Mouse (Mus musculus) kidney, postnatal 36 days (tissue): ENCODE data around the gene Podxl2.
A peak's percentile ranks its signal among the peaks of the same experiment; 100 is the strongest.

Experiments used
- DNase-seq, 2 experiments: peaks; one replicate each; pipeline ENCODE4 v3.0.0; 2021 to 2022; ENCODE audit warnings: mixed read lengths in 2 of 2

Podxl2 gene

GRCm38 (mm10) chr6:88886417-88886967 is 11.6 kb upstream of the Podxl2 start:
- DNase-seq, result no peak

GRCm38 (mm10) chr6:88885644-88886416 is 11.0 kb upstream of the Podxl2 start:
- DNase-seq, result no peak

GRCm38 (mm10) chr6:88884690-88885089 is 9.8 kb upstream of the Podxl2 start:
- no peak for DNase-seq

DNA sequence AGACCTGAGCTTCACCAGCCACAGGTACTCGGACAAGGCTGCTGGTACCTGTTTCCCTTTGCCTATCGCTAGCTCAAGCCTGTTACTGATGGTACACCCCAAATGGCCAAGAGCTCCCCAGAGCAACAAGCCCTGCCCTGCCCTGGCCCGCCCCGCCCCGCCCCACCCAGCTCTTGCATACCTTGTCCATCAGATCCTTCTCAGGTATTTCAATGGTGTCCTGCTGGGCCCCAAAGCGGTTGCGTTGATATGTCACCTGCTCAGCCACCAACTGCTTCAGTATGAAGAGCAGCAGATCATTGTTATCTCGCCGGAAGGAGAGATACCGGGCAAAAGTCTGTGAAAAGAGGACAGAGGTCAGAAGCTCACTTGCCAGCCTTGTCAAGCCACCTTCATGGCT is 9.4 kb upstream of the Podxl2 start:
- no peak for DNase-seq

DNA sequence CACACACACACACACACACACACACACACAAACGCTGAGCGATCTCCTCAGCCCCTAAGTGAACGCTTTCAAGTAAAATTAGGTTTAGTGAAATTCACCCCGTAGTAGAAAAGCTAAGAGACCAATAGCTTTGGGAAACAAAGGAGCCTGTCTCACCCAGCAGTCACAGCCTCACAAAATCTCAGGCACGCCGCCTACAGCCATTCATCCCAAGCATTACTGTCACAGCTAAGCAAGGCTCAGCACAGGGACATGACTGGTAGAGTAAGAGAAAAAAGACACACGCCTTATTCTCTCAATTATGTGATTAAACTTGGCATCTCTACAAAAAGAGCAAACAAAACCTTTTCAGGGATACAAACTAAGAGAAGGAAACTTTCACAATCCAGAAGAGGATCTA is 6.5 kb upstream of the Podxl2 start:
- DNase-seq, result no peak

DNA sequence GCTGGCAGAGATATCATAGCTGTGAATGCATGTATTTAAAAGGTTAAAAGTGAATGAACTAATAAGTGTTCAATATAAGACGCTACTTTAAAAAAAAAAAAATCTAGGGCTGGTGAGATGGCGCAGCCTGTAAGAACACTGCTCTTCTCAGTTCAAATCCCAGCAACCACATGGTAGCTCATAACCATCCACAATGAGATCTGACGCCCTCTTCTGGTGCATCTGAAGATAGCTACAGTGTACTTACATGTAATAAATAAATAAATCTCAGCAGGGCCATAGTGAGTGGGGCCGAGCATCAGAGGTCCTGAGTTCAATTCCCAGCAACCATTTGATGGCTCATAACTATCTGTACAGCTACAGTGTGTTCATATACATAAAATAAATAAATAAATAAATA is 4.6 kb upstream of the Podxl2 start:
- DNase-seq, result no peak

DNA sequence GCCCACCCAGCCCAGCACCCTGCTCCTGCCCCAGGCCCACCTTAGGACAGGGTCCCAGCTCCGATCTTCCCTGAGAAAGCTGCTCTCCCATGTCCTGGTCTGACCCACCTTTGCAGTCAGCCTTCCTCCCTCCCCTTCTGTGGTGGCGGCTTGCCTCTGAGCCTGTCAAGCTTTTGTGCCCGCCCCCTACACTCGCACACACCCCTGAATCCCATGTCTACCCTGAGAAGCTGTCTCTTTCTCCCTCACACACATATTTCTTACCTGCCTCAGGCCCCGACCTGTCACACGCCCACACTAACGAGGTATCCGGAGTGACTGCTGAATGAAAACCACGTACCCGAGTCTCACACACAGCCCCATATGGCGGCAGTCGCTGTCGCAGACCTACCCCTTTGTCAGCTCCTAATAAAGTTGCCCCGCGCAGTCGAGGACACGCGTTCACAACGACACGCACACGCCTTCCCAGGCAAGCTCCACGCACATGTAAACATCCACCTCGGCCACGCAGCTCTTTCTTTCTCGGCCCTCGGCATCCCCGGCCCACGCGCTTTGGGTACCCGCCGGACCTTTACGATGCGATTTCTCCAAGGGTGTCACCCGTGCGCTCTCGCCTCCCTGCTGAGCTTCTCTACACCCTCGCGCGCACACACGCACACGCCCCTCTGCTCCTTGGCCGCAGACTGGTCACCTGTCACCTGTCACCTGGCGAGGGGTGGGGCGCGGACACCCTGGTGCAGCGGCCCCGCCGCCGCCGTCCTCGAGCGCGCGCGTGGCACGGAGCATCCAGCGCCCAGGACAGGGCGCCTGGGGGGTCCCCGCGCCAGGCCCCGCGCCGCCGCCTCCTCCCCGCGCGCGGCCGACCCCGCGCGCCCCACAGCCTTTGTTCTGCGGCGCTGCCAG is 628 bp downstream of the Podxl2 start:
- peak in 1 of 2 experiments; percentile 27 for DNase-seq

DNA sequence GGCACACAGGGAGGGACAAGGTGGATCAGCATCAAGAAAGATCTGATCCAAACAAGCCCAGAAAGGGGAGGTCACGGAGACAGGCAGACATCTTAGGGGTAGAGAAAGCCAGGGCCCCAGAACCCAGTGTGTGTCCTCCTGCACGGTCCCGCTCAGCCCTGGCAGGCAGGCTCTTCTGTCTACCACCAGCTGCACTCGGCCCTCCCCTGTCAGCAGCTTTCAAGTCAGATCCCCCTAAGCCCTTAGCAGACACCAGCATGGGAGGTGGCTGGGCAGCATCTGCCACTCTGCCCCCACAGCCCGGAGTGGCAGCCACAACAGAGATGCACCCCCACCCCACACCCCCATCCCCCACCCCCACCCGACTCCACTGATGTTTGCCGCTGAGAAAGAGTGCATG is 2.0 kb downstream of the Podxl2 start:
- DNase-seq, result no peak

- no peak for DNase-seq
Measured at GRCm38 (mm10) chr6:88871546-88871945, 3.3 kb downstream of the Podxl2 start.

- no peak for DNase-seq
Measured at GRCm38 (mm10) chr6:88870594-88870993, 4.2 kb downstream of the Podxl2 start.

DNA sequence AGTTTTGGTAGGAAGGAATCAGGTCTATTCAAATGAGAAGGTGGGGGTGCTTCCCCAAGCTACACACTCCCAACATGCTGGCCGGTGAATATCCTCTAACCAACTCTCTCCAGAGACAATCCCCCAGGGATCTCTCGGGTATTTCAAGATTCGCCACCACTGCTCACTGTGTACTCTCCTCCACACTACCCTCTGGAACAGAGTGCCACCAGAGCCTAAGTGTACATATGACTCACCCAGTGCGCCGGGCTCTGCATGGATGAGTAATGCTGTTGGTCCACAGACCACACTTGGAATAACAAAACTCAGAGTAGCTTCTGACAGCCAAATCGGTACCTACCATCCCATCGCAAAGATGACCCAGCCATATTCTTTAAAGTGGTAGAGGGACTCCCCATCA is 5.4 kb downstream of the Podxl2 start:
- DNase-seq, result no peak

DNA sequence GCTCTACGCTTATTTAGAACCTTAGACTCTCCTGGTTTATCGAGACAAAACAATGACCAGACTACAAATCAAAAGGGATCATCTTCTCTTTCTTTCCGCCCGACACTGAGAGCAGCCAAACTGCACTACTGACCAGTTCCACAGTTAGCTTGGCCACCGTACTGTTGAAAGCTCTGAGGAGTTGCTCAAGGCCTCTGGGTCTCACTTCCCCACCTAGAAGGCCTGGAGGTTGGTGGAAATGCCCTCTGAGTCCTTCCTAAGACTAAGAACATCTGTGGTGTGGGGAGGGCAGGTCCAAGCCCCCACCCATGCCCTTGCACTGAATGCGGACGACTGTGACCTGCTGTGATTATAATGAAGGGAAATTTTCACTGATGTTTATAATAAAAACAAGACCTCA is 9.1 kb downstream of the Podxl2 start:
- no peak for DNase-seq

- peak; percentile 38 to 39 for DNase-seq
Measured at GRCm38 (mm10) chr6:88860914-88861313, 13.9 kb downstream of the Podxl2 start.

GRCm38 (mm10) chr6:88858341-88858740 is 16.5 kb downstream of the Podxl2 start:
- DNase-seq, result no peak

DNA sequence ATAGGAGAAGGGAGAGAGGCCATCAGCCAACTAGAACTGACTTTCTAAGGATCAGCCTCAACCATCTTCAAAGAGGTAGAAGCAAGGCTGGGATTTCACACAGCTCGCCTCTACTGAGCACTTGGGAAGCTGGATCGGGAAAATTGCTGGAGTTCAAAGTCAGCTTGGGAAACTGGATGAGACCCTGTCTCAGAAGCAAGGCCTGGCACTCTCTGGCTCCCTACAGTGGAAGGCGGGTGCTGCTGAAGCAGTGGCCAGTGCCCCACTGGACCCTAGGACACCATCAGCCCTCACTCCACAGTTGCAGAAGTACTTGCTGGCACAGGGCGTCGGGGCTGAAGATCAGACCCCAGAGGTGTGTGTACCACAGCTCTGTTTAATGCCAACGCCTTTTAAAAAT is 17.0 kb downstream of the Podxl2 start:
- no peak for DNase-seq

GRCm38 (mm10) chr6:88857249-88857648 is 17.6 kb downstream of the Podxl2 start:
- peak; percentile 74 to 78 for DNase-seq

DNA sequence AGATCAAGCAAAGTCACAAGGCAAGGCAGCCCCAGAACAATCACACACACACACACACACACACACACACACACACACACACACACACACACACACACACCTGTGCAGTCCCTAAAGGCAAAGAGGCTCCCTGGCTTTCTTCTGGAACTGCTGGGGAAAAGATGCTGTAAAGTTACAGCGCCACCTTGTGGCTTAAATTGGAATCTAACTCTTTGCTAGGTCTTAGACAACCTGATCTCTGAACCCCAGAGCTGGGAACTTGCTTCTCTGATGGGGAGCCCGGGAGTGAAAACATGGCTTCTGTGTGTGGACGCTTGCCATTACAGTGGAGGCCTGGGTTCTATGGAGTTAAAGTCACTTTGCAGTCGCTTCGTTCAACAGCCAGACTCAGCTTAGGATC is 19.2 kb downstream of the Podxl2 start:
- peak; percentile 72 to 82 for DNase-seq

GRCm38 (mm10) chr6:88854509-88854908 is 20.3 kb downstream of the Podxl2 start:
- no peak for DNase-seq

DNA sequence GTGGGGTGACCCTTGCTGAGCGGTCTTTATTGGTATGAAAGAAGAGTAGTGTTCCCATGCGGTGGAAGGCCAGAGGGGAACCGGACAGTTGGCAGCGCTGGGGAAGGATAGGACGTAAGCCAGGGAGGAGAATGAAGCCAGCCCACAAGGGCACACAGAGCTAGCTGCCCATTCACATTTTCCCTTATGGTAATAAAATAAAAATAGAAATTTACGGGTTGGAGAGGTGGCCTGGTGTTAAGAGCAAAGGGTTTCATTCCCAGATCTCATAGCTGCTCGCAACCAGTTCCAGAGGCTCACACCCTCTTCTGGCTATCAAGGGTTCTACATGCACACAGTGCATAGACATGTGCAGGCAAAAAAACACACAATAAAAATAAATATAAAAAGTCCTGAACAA is 24.8 kb downstream of the Podxl2 start:
- no peak for DNase-seq

GRCm38 (mm10) chr6:88849270-88849669 is 25.6 kb downstream of the Podxl2 start:
- peak in 1 of 2 experiments; percentile 68 for DNase-seq

- DNase-seq, result no peak
Measured at GRCm38 (mm10) chr6:88847571-88847970, 27.3 kb downstream of the Podxl2 start.

- DNase-seq, result no peak
Measured at GRCm38 (mm10) chr6:88844901-88845565, 29.8 kb downstream of the Podxl2 start.
